Mouse (Mus musculus) gastrocnemius, postnatal 36 days (tissue): ENCODE results near the gene Ttc27. TPM values are rescaled to one million over a fixed set of nuclear protein-coding genes. Genes with fewer than 3 reads are reported as not detected.

Source experiments
- DNase-seq, 2 experiments: peaks; one replicate each; pipeline ENCODE4 v3.0.0; 2022
- intact Hi-C: fragments of 180-260 bp; cut with DNase I; formaldehyde crosslinking; loops from one replicate; pipeline ENCODE4 v1.15.1; 2025
- total RNA-seq, 2 experiments: library from RNA; stranded (reverse); gene quantifications; 2 replicates each; pipeline ENCODE4 v1.2.3; 2021

Ttc27 gene
- total RNA-seq, 2 experiments from 2014 or later = 8.9 to 11.0 TPM

GRCm38 (mm10) chr17:74751026-74751425 is 33.5 kb downstream of the Ttc27 start:
- DNase-seq = no peak

GRCm38 (mm10) chr17:74752906-74753627 is 35.5 kb downstream of the Ttc27 start:
- intact Hi-C loops = no loop called here
- DNase-seq = no peak

More at GRCm38 (mm10) chr17:74751026-74751425, 33.5 kb downstream of the Ttc27 start:
- intact Hi-C loops = no loop called here

- no peak for DNase-seq
- intact Hi-C loops = no loop called here
Measured at GRCm38 (mm10) chr17:74753628-74754104, 36.1 kb downstream of the Ttc27 start.

GRCm38 (mm10) chr17:74754369-74755118 is 37.0 kb downstream of the Ttc27 start:
- intact Hi-C loops = no loop called here
- no peak for DNase-seq

- intact Hi-C loops = no loop called here
- DNase-seq = no peak
Measured at GRCm38 (mm10) chr17:74769390-74769811, 51.9 kb downstream of the Ttc27 start.

- intact Hi-C loops = no loop called here
- no peak for DNase-seq
Measured at GRCm38 (mm10) chr17:74772364-74772763, 54.8 kb downstream of the Ttc27 start.

- DNase-seq = no peak
- intact Hi-C loops = no loop called here
Measured at GRCm38 (mm10) chr17:74773556-74773955, 56.0 kb downstream of the Ttc27 start.

GRCm38 (mm10) chr17:74780133-74780532 is 62.6 kb downstream of the Ttc27 start:
- intact Hi-C loops = no loop called here
- DNase-seq = no peak

- no peak for DNase-seq
Measured at GRCm38 (mm10) chr17:74780627-74781026, 63.1 kb downstream of the Ttc27 start.

GRCm38 (mm10) chr17:74781911-74782310 is 64.4 kb downstream of the Ttc27 start:
- DNase-seq = no peak
- intact Hi-C loops = no loop called here

More at GRCm38 (mm10) chr17:74780627-74781026, 63.1 kb downstream of the Ttc27 start:
- intact Hi-C loops = no loop called here

- no peak for DNase-seq
- intact Hi-C loops = no loop called here
Measured at GRCm38 (mm10) chr17:74785586-74785985, 68.1 kb downstream of the Ttc27 start.

- intact Hi-C loops = no loop called here
- no peak for DNase-seq
Measured at GRCm38 (mm10) chr17:74786198-74786734, 68.7 kb downstream of the Ttc27 start.

- intact Hi-C loops = no loop called here
- no peak for DNase-seq
Measured at GRCm38 (mm10) chr17:74796023-74796699, 78.6 kb downstream of the Ttc27 start.

- intact Hi-C loops = loop anchor here (10.0 kb wide), 2 partner anchors 585 to 735 kb away; no protein-coding TSS in a partner anchor
Measured at GRCm38 (mm10) chr17:74799865-74800264, 82.3 kb downstream of the Ttc27 start.

GRCm38 (mm10) chr17:74802765-74803164 is 85.2 kb downstream of the Ttc27 start:
- intact Hi-C loops = loop anchor here (10.0 kb wide), 2 partner anchors 582 to 732 kb away; no protein-coding TSS in a partner anchor
- no peak for DNase-seq

More at GRCm38 (mm10) chr17:74799865-74800264, 82.3 kb downstream of the Ttc27 start:
- DNase-seq = no peak

GRCm38 (mm10) chr17:74803835-74804234 is 86.3 kb downstream of the Ttc27 start:
- intact Hi-C loops = loop anchor here (10.0 kb wide), 2 partner anchors 581 to 731 kb away; no protein-coding TSS in a partner anchor
- DNase-seq = no peak

GRCm38 (mm10) chr17:74804321-74804930 is 86.9 kb downstream of the Ttc27 start:
- intact Hi-C loops = loop anchor here (10.0 kb wide), 2 partner anchors 580 to 730 kb away; no protein-coding TSS in a partner anchor
- DNase-seq = no peak

- no peak for DNase-seq
- intact Hi-C loops = loop anchor here (10.0 kb wide), 2 partner anchors 577 to 727 kb away; no protein-coding TSS in a partner anchor
Measured at GRCm38 (mm10) chr17:74807509-74808248, 90.1 kb downstream of the Ttc27 start.

GRCm38 (mm10) chr17:74808330-74808729 is 90.8 kb downstream of the Ttc27 start:
- intact Hi-C loops = loop anchor here (10.0 kb wide), 2 partner anchors 576 to 726 kb away; no protein-coding TSS in a partner anchor
- DNase-seq = no peak
